Comparison of ENCODE assay signal across 7 mouse cellular contexts in the genomic region with DNA sequence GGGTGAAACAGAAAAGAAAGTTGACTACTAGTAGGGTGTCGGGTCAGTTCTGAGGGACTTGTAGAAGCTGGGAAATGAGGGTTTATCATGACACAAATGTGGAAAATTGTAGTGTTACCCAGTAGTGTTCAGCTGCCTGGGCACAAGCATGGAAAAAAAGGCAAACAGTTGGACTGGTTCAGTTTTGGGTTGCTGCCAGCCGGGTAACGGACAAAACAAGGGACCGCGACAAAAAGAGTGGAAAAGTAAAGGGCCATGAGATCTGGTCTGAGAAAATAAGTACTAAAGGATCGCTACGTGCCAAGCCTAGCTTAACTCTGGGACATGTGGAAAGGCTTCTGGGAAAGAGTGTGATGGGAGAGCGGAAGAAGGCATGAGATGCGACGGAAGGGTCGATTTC. TPM values are rescaled to one million over a fixed set of nuclear protein-coding genes. Genes with fewer than 3 reads are reported as not detected.
DNase-seq lines count a peak whose midpoint lies in the region; ATAC-seq and TF ChIP-seq lines count a peak whose summit lies in the region.

No protein-coding gene starts in this region.

- no peaks in the 10 kb centered on the region for H3K4me1 ChIP-seq in lung, adult 2 months (ENCODE audit: control insufficient read depth, insufficient read depth, low read length)
- peaks cover 28% of the 10 kb centered on the region for H3K4me1 ChIP-seq in forebrain, embryonic 13.5 days
- peaks cover 25% of the 10 kb centered on the region for H3K4me1 ChIP-seq in neural tube, embryonic 15.5 days

- H3K9me3 ChIP-seq in forebrain, embryonic 13.5 days (replicated peaks): no peaks in the 10 kb centered on the region
- no peaks in the 10 kb centered on the region for H3K9me3 ChIP-seq in neural tube, embryonic 15.5 days (replicated peaks)

- no peak for DNase-seq in lung, adult 2 months
- no peak for DNase-seq in lung, postnatal 4 days
- peak; percentile 29 for DNase-seq in kidney, postnatal 10 days
- DNase-seq in ovary, postnatal 10 days (ENCODE audit: low spot score): no peak
- no peak for DNase-seq in retina, embryonic 14.5 days (ENCODE audit: low spot score)

- no peaks in the 10 kb centered on the region for H3K36me3 ChIP-seq in forebrain, embryonic 13.5 days (ENCODE audit: poor library complexity, severe bottlenecking)
- no peaks in the 10 kb centered on the region for H3K36me3 ChIP-seq in neural tube, embryonic 15.5 days

- peak overlapping the region; percentile 70 for H3K4me2 ChIP-seq in forebrain, embryonic 13.5 days
- H3K4me2 ChIP-seq in neural tube, embryonic 15.5 days: peak overlapping the region; percentile 64

- peak overlapping the region; percentile 94 for H3K27ac ChIP-seq in forebrain, embryonic 13.5 days
- H3K27ac ChIP-seq in neural tube, embryonic 15.5 days (replicated peaks): peak overlapping the region; percentile 94

- no peak for TF ChIP-seq CTCF in lung, adult 2 months (IDR thresholded peaks at IDR 0.05; ENCODE audit: insufficient read depth, low read length)

- ATAC-seq in forebrain, embryonic 13.5 days: no peak
- peak; percentile 25; the same call in 1 of the 2 replicates for ATAC-seq in neural tube, embryonic 15.5 days (ENCODE audit: low FRiP score)

- 56% methylated on average over 11 of the region's 11 CpGs for WGBS in lung, adult 2 months
- 48% methylated on average over 11 of the region's 11 CpGs for WGBS in forebrain, embryonic 13.5 days
- 41% methylated on average over 11 of the region's 11 CpGs for WGBS in neural tube, embryonic 15.5 days

- H3K27me3 ChIP-seq in forebrain, embryonic 13.5 days: no peaks in the 10 kb centered on the region
- H3K27me3 ChIP-seq in neural tube, embryonic 15.5 days (replicated peaks): no peaks in the 10 kb centered on the region

- H3K4me3 ChIP-seq in lung, adult 2 months (replicated peaks; ENCODE audit: extremely low read depth, low read depth, low read length): peak overlapping the region; percentile 21
- peak overlapping the region; percentile 64 for H3K4me3 ChIP-seq in forebrain, embryonic 13.5 days
- H3K4me3 ChIP-seq in neural tube, embryonic 15.5 days (replicated peaks): peak overlapping the region; percentile 62

- no peak for TF ChIP-seq POLR2A in lung, adult 2 months (IDR thresholded peaks at IDR 0.05; ENCODE audit: borderline replicate concordance, extremely low read depth, low read depth, low read length)

- no peak overlapping the region for H3K9ac ChIP-seq in forebrain, embryonic 13.5 days
- 0 out of 2 replicates have a peak overlapping the region, but pooled peaks have one; percentile 10 for H3K9ac ChIP-seq in neural tube, embryonic 15.5 days (replicated peaks)

RNA-seq across cellular contexts. Expression of gene Fgd1, which starts 0.4 kb away (rescaled TPM):
- 5.7 and 7.0 TPM in 2 replicates for polyA plus RNA-seq in lung, adult 2 months (2012; rRNA removed)
- 9.2 and 11.0 TPM in 2 replicates for polyA plus RNA-seq in forebrain, embryonic 13.5 days (2015; fragmentation: Nextera tagmentation; extraction: Ambion mirVana)
- 13.3 and 15.1 TPM in 2 replicates for polyA plus RNA-seq in neural tube, embryonic 15.5 days (2015; fragmentation: Nextera tagmentation; extraction: Ambion mirVana)

RNA-seq across cellular contexts. Expression of gene Gnl3l, which starts 29.2 kb away (rescaled TPM):
- 6.8 and 9.6 TPM in 2 replicates for polyA plus RNA-seq in lung, adult 2 months (2012; rRNA removed)
- 54.7 and 62.1 TPM in 2 replicates for polyA plus RNA-seq in forebrain, embryonic 13.5 days (2015; fragmentation: Nextera tagmentation; extraction: Ambion mirVana)
- polyA plus RNA-seq in neural tube, embryonic 15.5 days (2015; fragmentation: Nextera tagmentation; extraction: Ambion mirVana): 71.3 and 82.0 TPM in 2 replicates

RNA-seq across cellular contexts. Expression of gene Tsr2, which starts 50.0 kb away (rescaled TPM):
- 3.8 and 6.4 TPM in 2 replicates for polyA plus RNA-seq in lung, adult 2 months (2012; rRNA removed)
- polyA plus RNA-seq in forebrain, embryonic 13.5 days (2015; fragmentation: Nextera tagmentation; extraction: Ambion mirVana): 37.9 and 40.9 TPM in 2 replicates
- polyA plus RNA-seq in neural tube, embryonic 15.5 days (2015; fragmentation: Nextera tagmentation; extraction: Ambion mirVana): 37.5 and 39.7 TPM in 2 replicates
